Mouse (Mus musculus): ENCODE data around the gene Wdfy3.

- TF ChIP-seq CTCF (IDR thresholded peaks at IDR 0.05; ENCODE audit: borderline replicate concordance, extremely low read depth, insufficient read depth, insufficient read length) (no peak), POLR2A (IDR thresholded peaks at IDR 0.05; ENCODE audit: borderline replicate concordance, extremely low read depth, insufficient read depth, insufficient read length, poor library complexity, severe bottlenecking) (no peak)
These were observed 252.9 kb downstream of the Wdfy3 start for GRCm38 (mm10) chr5:101816822-101817221.

Data from brain, embryonic 14.5 days (tissue).